Mouse (Mus musculus) C2C12 (cell line): ENCODE results near the gene Mageb3. TPM values are rescaled to one million over a fixed set of nuclear protein-coding genes. Genes with fewer than 3 reads are reported as not detected.

ENCODE experiments used
- H3K27me3 ChIP-seq: one replicate; pipeline ENCODE4 v1.6.1; 2011; ENCODE audit not compliant: control insufficient read depth, insufficient read depth, insufficient read length
- H3K36me3 ChIP-seq: one replicate; pipeline ENCODE4 v1.6.1; 2011; ENCODE audit not compliant: control insufficient read depth, insufficient read depth
- H3K4me3 ChIP-seq: one replicate; pipeline ENCODE4 v1.5.1; 2011; ENCODE audit warnings: mild to moderate bottlenecking, control low read depth; ENCODE audit not compliant: poor library complexity, insufficient read depth, severe bottlenecking
- H3K79me2 ChIP-seq: one replicate; pipeline ENCODE4 v1.6.1; 2011; ENCODE audit not compliant: control insufficient read depth, insufficient read depth
- H3K79me3 ChIP-seq: one replicate; pipeline ENCODE4 v1.6.1; 2011; ENCODE audit warnings: low read depth, control low read depth
- H3ac ChIP-seq: one replicate; pipeline ENCODE3; 2011; ENCODE audit warnings: low read depth; ENCODE audit not compliant: control insufficient read depth, insufficient read length
- CEBPB ChIP-seq: IDR thresholded peaks from one replicate; pipeline ENCODE4 v1.6.1; 2011; ENCODE audit warnings: low read depth, mild to moderate bottlenecking, control low read depth, moderate library complexity
- CTCF ChIP-seq: IDR thresholded peaks from one replicate; pipeline ENCODE4 v1.5.1; 2011; ENCODE audit not compliant: control insufficient read depth, insufficient read depth, insufficient read length
- FOSL1 ChIP-seq: IDR thresholded peaks from one replicate; pipeline ENCODE4 v1.8.0; 2011; ENCODE audit warnings: mild to moderate bottlenecking, low read length; ENCODE audit not compliant: poor library complexity, insufficient read depth, severe bottlenecking
- MAX ChIP-seq: IDR thresholded peaks from one replicate; pipeline ENCODE4 v1.6.1; 2011; ENCODE audit warnings: mild to moderate bottlenecking, control low read depth
- MYOD1 ChIP-seq: IDR thresholded peaks from one replicate; pipeline ENCODE4 v1.6.1; 2011; ENCODE audit warnings: low read depth; ENCODE audit not compliant: control insufficient read depth, insufficient read length
- MYOG ChIP-seq: IDR thresholded peaks from one replicate; pipeline ENCODE4 v1.6.1; 2011; ENCODE audit not compliant: control insufficient read depth, insufficient read length; ENCODE audit errors: extremely low read depth
- USF1 ChIP-seq: IDR thresholded peaks from one replicate; pipeline ENCODE4 v1.6.1; 2011; ENCODE audit warnings: low read depth, mild to moderate bottlenecking, control low read depth, moderate library complexity
- long read RNA-seq, 2 experiments: library from polyadenylated mRNA; unstranded; transcript quantifications; one replicate each; pipeline ENCODE4 v2.0.0; 2019 to 2020
- polyA plus RNA-seq: library from polyadenylated mRNA; unstranded; fragments of >200 nt; fragmentation: generic; extraction: Trizol; gene quantifications from one replicate; pipeline ENCODE4 v1.2.1, GENCODE M21; 2012; ENCODE audit warnings: missing spikeins

The Mageb3 gene
- 0.22 TPM for polyA plus RNA-seq
- long read RNA-seq, experiment 1, result 0 reads
- long read RNA-seq, experiment 2, result 0 reads

DNA sequence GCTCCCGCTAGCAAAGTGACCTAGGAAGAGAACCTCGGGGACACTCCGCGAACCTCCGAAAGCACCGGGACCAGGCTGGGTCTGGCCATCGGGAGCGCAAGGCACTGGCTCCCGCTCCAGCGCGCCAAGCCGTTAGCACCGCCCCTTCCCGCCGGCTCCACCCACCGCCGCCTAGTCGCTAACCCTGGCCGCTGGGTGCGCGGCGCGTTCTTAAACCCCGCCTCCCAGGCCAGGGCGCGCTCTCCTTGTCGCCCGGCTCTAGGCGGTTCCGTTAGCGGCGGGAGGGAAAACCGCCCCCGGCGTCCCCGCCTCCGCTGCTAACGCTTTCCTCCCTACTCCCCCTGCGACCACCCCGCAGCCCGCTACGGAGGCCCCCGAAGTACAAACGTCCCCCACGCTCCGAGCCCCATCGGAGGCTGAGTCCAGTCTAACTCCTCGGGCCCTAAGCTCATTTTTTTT, at the start of gene Mageb3, which contains the start of gene Ctdspl2:
Gene Mageb3 (minus strand): TSS at position 328 of the 459 bp plus-strand sequence.
Gene Ctdspl2 (plus strand): TSS at position 237 of the 459 bp plus-strand sequence.
- Histone ChIP-seq H3K4me3 (peak within 1 kb of the TSS; percentile 95), H3K79me3 (peaks cover 44% of the 10 kb centered on the region), H3ac (peak within 1 kb of the TSS; percentile 81), H3K79me2 (peaks cover 46% of the 10 kb centered on the region), H3K27me3 (no peaks in the 10 kb centered on the region), H3K36me3 (peaks cover 16% of the 10 kb centered on the region)
- TF ChIP-seq USF1 (no peak), MAX (peak; percentile 75), MYOD1 (no peak)

DNA sequence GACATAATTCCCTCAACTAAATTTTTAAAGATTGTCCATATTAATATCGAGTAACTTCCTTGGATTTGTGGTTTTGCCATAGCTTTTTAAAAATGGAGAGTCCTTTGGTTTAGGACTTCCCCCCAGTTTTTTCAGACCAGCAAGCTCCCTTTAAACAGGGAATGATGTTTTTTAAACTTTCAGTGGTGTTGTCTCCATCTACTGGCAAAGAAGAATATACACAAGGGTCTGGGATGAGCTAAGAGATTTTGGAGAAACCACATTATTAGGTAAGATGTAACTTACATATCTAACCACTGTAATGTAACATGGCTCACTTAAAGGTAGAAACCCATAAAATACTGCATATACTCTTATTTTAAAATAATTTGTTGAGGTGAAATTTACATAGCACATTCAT, 39.8 kb upstream of the Mageb3 start:
- H3K36me3 ChIP-seq, result peaks cover 68% of the 10 kb centered on the region
- no peaks in the 10 kb centered on the region for H3K79me2 ChIP-seq

DNA sequence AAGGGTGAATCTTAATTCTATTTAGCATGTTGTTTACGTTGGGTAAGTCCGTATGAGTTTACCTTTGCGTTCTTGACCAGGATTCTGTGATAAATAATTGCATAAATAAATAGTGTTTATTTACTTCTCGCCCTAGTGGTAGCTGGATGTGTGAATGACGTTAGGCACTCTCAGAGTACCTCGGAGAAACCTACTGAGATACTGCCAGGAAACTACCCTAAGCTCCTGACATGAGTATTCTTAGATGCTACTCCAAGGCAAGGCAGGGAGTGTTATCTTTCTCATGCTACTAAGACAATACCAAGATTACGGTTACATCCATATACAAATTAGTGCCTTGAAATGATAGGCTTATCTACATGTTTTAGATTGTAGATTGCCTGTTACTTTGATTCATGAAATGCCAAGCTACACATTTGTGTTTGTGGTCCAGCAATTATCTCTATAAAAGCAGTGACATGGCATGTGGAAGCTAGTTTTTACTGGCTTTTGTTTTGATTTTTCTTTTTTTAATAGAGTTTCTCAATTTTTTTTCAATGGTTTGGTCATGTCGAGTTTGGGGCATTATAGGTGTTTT, 1.4 kb upstream of the Mageb3 start:
- Histone ChIP-seq H3K4me3 (peak overlapping the region; percentile 95), H3K79me3 (peaks cover 55% of the 10 kb centered on the region), H3ac (peak overlapping the region; percentile 30), H3K27me3 (no peaks in the 10 kb centered on the region), H3K79me2 (peaks cover 61% of the 10 kb centered on the region), H3K36me3 (peaks cover 29% of the 10 kb centered on the region)
- TF ChIP-seq MAX (no peak), CEBPB (no peak), CTCF (no peak), USF1 (no peak), MYOG (no peak), FOSL1 (no peak), MYOD1 (no peak)

More for the DNA sequence above, 39.8 kb upstream of the Mageb3 start:
- TF ChIP-seq CEBPB, result no peak
- TF ChIP-seq CTCF, result no peak
- no peak for TF ChIP-seq FOSL1
- TF ChIP-seq MYOD1, result no peak
- TF ChIP-seq USF1, result no peak
- TF ChIP-seq MYOG, result no peak
- TF ChIP-seq MAX, result no peak
- Histone ChIP-seq H3K27me3 (no peaks in the 10 kb centered on the region), H3K4me3 (no peak overlapping the region), H3K79me3 (no peaks in the 10 kb centered on the region), H3ac (no peak overlapping the region)

DNA sequence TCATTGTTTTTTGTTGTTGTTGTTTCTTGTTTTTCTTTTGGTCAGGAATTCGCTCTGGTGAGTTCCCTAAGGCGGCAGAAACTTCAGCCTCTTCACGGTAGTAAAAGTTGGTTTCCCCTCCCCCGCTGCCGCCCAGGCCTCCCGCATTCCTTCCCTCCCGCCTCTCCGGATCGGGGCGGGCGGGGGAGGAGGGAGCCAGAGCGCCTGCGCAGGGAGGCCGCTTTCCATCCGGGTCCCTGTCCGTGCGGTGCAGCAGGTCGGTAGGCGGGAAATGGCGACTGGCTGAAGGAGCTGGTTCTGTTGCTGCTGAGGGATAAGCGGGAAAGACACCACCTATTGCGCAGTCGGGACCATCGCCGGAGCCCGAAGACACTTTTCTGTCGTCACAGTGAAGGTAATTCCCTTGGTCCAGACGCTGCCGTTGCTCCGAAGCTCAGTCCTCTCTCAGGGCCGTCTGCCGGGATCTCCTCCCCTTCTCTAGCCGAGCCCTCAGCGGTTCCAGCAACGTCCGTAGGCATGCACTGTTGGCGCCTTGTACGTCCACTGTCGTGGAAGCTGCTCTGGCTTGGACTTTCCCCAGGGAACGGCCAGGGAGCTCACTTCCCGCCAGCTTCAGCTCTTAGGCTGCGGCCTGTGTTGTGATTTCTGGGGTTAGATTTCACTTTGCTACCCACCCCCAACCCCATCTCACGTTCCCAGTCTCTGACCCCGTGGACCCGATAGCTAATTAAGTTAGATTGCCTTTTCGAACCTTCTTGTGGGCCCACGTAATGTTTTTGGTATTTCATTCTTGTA, 529 bp upstream of the Mageb3 start:
- TF ChIP-seq CEBPB, result no peak
- TF ChIP-seq CTCF, result no peak
- no peak for TF ChIP-seq MYOG
- no peak for TF ChIP-seq MAX
- TF ChIP-seq FOSL1, result no peak
- no peak for TF ChIP-seq USF1
- no peak for TF ChIP-seq MYOD1
- H3K79me3 ChIP-seq, result peaks cover 49% of the 10 kb centered on the region

DNA sequence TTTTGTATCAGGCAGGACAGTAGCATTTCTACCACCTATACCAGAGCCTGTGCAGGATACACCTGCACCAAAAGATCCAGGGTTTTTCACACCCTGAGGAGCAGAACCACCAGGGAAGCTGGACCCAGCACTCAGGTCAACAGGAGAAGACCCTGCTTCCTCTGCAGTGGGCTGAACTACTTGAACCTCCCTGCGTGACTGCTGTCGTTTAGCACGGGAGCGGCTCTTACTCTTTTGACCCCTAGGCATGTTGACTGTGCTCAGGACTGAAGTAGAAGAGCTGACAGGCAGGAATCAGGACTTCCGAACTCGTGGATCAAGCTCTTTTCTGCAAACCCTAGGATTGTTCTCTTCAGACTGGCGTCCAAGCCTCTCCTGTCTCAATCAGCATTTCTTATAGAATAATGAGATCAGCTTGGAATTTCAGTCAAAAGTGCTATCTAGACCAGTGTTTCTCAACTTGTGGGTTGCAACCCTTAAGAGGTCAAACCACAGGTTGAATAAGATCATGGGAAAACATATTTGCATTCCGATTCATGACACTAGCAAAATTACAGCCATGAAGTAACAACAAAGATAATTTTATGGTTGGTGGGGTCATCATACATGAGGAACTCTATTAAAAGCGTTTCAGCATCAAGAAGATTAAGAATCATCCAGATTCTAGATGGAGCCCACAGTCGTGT, 778 bp downstream of the Mageb3 start:
- no peaks in the 10 kb centered on the region for H3K27me3 ChIP-seq
- H3K79me2 ChIP-seq, result peaks cover 39% of the 10 kb centered on the region
- H3K79me3 ChIP-seq, result peaks cover 37% of the 10 kb centered on the region
- H3K36me3 ChIP-seq, result peaks cover 10% of the 10 kb centered on the region
- TF ChIP-seq MYOD1 (no peak), CTCF (no peak), FOSL1 (no peak), MYOG (no peak), CEBPB (peak; percentile 64), USF1 (no peak), MAX (no peak)
- H3K4me3 ChIP-seq, result peak overlapping the region; percentile 95
- H3ac ChIP-seq, result peak overlapping the region; percentile 81

More for the DNA sequence above, 529 bp upstream of the Mageb3 start:
- Histone ChIP-seq H3K79me2 (peaks cover 52% of the 10 kb centered on the region), H3K36me3 (peaks cover 22% of the 10 kb centered on the region), H3ac (peak overlapping the region; percentile 80), H3K27me3 (no peaks in the 10 kb centered on the region), H3K4me3 (peak overlapping the region; percentile 95)
